Mouse (Mus musculus) stomach, embryonic 15.5 days (tissue): ENCODE measurements around the gene Plk4. TPM values are rescaled to one million over a fixed set of nuclear protein-coding genes. Genes with fewer than 3 reads are reported as not detected.
"Not testable (repeated sequence)": the region's sequence is repeated elsewhere in the genome, so short reads cannot be mapped to it uniquely, and the experiment has no call there.

Source experiments
- ATAC-seq: fragments of 200-750 bp; cut with Nextera tagmentation; 2 replicates; pipeline ENCODE4 v1.8.0; 2017; ENCODE audit warnings: low read depth, moderate number of reproducible peaks, moderate TSS enrichment; ENCODE audit not compliant: insufficient read depth, low FRiP score
- H3K27ac ChIP-seq: fragments of 300-500 bp; sonication (generic); 2 replicates; pipeline ENCODE4 v1.5.1; 2015; ENCODE audit warnings: mild to moderate bottlenecking, inconsistent platforms
- H3K27me3 ChIP-seq: fragments of 300-500 bp; sonication (generic); replicated peaks from 2 replicates; pipeline ENCODE4 v1.6.1; 2015; ENCODE audit warnings: inconsistent platforms
- H3K36me3 ChIP-seq: fragments of 300-500 bp; sonication (generic); 2 replicates; pipeline ENCODE4 v1.6.1; 2015; ENCODE audit warnings: inconsistent platforms
- H3K4me1 ChIP-seq: fragments of 300-500 bp; sonication (generic); 2 replicates; pipeline ENCODE4 v1.6.1; 2015; ENCODE audit warnings: inconsistent platforms
- H3K4me2 ChIP-seq: fragments of 300-500 bp; sonication (generic); 2 replicates; pipeline ENCODE4 v1.6.1; 2015; ENCODE audit warnings: mild to moderate bottlenecking, inconsistent platforms
- H3K4me3 ChIP-seq: fragments of 300-500 bp; sonication (generic); replicated peaks from 2 replicates; pipeline ENCODE4 v1.5.1; 2015; ENCODE audit warnings: inconsistent platforms
- H3K9ac ChIP-seq: fragments of 300-500 bp; sonication (generic); 2 replicates; pipeline ENCODE4 v1.6.1; 2015; ENCODE audit warnings: inconsistent platforms
- H3K9me3 ChIP-seq: fragments of 300-500 bp; sonication (generic); 2 replicates; pipeline ENCODE4 v1.6.1; 2016; ENCODE audit warnings: inconsistent platforms
- WGBS: fragments of 180-500 bp; shearing (Covaris S2); methylation state at CpG from one replicate; pipeline ENCODE4 v1.1.7; 2015; 5-methylcytosine and 5-hydroxymethylcytosine counted together
- polyA plus RNA-seq: library from polyadenylated mRNA; unstranded; fragments of >200 nt; fragmentation: Nextera tagmentation; extraction: Ambion mirVana; gene quantifications from 2 replicates; pipeline ENCODE4 v1.2.1, GENCODE M21; 2015

Plk4 gene
- 45.9 and 47.8 TPM in 2 replicates for polyA plus RNA-seq

DNA sequence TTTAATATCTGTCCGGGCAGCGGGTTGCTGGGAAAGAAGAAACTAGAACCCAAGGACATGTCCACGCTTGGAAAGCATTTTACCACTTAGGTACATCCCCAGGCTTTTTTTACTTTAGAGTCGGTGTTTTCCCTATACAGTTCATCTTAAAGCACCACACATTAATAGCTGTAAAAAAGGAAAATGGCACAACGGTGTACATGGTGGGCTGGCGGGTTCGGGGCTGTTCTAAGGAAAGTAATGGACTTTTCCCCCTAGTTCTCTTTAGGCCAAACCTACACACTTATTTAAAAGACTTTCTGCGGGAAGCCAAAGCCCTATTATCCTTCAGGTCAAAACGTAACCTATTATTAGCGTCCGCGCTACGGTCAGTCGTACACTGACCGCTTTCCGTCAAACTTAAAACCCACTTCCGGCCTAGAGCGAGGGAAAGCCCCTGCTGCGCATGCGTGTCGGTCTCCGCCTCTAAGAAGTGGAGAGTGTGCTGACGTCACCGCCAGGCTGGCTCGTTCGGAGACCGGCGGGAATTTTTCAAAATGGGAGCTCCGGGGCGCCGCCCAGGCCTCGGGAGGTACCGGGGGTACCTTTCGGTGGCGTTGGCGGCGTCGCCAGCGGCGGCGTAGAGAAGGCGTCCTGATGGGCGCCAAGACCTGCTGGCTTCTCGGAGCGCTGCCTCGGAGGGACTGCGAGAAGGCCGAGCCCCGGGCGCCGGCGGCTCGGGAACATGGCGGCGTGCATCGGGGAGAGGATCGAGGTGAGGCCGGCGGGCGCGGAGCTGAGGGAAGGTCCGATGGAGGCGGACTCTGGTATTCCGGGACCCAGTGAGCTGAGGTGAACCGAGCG is at the start of gene Plk4:
Gene Plk4, plus strand, starts transcription at position 490 of the 843 bp plus-strand sequence.
- Histone ChIP-seq H3K9me3 (no peaks in the 10 kb centered on the region), H3K4me3 (peak within 1 kb of the TSS; percentile 99), H3K27ac (peak within 1 kb of the TSS; percentile 74), H3K9ac (peak within 1 kb of the TSS; percentile 84), H3K27me3 (no peaks in the 10 kb centered on the region), H3K4me2 (peak within 1 kb of the TSS; percentile 86), H3K36me3 (no peaks in the 10 kb centered on the region), H3K4me1 (no peaks in the 10 kb centered on the region)
- ATAC-seq = peak; percentile 97
- WGBS = 2% methylated on average over 66 of the region's 66 CpGs

DNA sequence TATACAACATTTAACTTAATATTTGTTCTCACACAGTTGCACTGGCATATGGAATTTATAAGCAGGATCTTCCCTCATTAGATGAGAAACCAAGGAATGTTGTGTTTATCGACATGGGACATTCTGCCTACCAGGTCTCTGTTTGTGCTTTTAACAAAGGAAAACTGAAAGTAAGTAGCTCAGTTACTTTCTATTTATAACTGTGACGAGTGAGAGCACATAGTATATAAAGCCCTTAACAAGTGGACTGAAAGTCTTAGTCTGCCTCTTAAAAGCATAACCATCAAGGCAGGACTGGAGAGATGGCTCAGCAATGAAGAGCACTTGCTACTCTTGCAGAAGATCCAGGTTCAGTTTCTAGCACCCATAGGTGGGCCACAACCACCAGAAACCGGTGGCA is 39.1 kb upstream of the Plk4 start:
- ATAC-seq = no peak
- H3K36me3 ChIP-seq = no peaks in the 10 kb centered on the region
- H3K9me3 ChIP-seq = no peaks in the 10 kb centered on the region
- H3K4me3 ChIP-seq = no peak overlapping the region
- H3K4me1 ChIP-seq = no peaks in the 10 kb centered on the region
- H3K27ac ChIP-seq = no peak overlapping the region
- no peak overlapping the region for H3K4me2 ChIP-seq
- no peak overlapping the region for H3K9ac ChIP-seq
- no peaks in the 10 kb centered on the region for H3K27me3 ChIP-seq
- WGBS = 86% methylated on average over 3 of the region's 3 CpGs

DNA sequence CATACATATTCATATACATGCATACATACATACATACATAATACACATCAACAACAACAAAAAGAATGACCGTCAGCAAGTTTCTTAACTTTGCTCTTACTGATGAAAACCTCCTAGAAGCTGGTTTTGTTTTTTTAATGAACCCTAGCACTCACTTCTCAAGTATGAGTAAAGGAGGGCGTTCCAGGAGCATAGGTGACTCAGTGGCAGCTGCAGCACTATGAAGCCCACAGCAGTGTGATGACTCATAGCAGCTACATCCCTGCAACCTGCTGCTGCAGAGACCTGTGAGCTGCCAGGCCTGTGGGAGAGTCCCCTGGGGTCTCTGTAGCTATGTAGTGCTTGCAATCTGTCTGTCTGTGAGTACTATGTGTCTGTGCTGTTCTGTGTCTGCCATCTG is 38.5 kb upstream of the Plk4 start:
- 87% methylated on average over 2 of the region's 2 CpGs for WGBS
- no peak for ATAC-seq
- Histone ChIP-seq H3K27me3 (no peaks in the 10 kb centered on the region), H3K4me3 (no peak overlapping the region), H3K27ac (no peak overlapping the region), H3K4me2 (no peak overlapping the region), H3K36me3 (no peaks in the 10 kb centered on the region), H3K9ac (no peak overlapping the region), H3K4me1 (no peaks in the 10 kb centered on the region), H3K9me3 (no peaks in the 10 kb centered on the region)

DNA sequence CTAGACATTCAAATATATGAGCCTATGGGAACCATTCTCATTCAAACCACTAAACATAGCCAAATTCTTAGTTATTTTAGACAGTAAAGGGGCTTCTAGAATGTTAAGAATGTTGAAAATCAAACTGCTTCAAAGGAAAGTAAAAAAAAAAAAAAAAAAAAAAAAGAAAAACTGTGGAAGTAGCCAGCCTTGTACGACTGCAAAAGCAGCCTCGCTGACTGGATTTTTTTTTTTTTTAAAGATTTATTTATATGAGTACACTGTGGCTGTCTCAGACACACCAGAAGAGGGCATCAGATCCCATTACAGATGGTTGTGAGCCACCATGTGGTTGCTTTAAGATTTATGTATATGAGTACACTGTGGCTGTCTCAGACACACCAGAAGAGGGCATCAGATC is 6.0 kb upstream of the Plk4 start:
- Histone ChIP-seq H3K27me3 (no peaks in the 10 kb centered on the region), H3K4me2 (no peak overlapping the region), H3K9me3 (no peaks in the 10 kb centered on the region), H3K27ac (no peak overlapping the region), H3K4me1 (no peaks in the 10 kb centered on the region), H3K36me3 (no peaks in the 10 kb centered on the region), H3K9ac (no peak overlapping the region), H3K4me3 (no peak overlapping the region)
- 82% methylated on average over 2 of the region's 2 CpGs for WGBS
- no peak for ATAC-seq

DNA sequence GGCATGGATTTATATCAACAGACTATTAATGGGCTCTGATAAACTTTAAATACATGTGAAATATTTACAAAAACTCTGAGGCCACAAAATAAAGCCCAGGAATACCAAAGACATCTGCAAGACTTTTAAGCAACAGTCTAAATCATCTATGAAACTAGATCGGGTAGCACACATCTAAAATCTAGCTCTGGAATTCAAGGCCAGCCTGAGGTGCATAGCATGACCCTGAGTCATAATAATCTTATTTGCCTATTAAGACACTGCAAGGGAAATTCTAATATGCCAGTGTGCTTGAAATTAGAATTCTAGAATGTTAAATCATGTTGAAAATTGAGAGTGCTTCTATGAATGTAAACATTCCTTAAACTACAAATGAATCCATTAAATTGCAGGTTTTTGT is 1.8 kb upstream of the Plk4 start:
- H3K4me3 ChIP-seq = no peak overlapping the region
- H3K27ac ChIP-seq = no peak overlapping the region
- H3K4me1 ChIP-seq = no peaks in the 10 kb centered on the region
- H3K4me2 ChIP-seq = no peak overlapping the region
- no peaks in the 10 kb centered on the region for H3K9me3 ChIP-seq
- H3K36me3 ChIP-seq = no peaks in the 10 kb centered on the region
- no peak for ATAC-seq
- no peak overlapping the region for H3K9ac ChIP-seq
- no peaks in the 10 kb centered on the region for H3K27me3 ChIP-seq
- 62% methylated on average over 1 of the region's 1 CpGs for WGBS

DNA sequence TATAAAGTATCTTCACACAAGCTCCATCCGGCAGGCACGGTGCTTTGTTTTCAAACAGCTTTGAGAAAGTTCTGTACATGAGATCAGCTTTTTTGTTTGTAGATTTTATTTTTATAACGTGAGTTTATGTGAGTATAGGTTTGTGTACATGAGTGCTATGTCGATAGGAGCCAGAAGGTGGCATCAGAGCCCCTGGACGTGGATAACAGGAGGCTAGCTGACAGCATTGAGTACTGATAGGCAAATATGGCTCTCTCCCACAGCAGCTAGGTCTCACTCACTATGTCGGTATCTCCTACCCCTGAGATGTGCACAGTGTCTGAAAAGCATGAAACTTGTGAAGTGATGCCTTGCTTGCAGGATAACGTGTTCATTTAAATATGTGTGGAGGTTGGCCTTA is 1.3 kb upstream of the Plk4 start:
- WGBS = 38% methylated on average over 7 of the region's 7 CpGs
- no peaks in the 10 kb centered on the region for H3K4me1 ChIP-seq
- no peaks in the 10 kb centered on the region for H3K36me3 ChIP-seq
- no peak for ATAC-seq
- H3K4me3 ChIP-seq = no peak overlapping the region
- H3K9me3 ChIP-seq = no peaks in the 10 kb centered on the region
- H3K27me3 ChIP-seq = no peaks in the 10 kb centered on the region
- H3K9ac ChIP-seq = no peak overlapping the region
- no peak overlapping the region for H3K27ac ChIP-seq
- no peak overlapping the region for H3K4me2 ChIP-seq

DNA sequence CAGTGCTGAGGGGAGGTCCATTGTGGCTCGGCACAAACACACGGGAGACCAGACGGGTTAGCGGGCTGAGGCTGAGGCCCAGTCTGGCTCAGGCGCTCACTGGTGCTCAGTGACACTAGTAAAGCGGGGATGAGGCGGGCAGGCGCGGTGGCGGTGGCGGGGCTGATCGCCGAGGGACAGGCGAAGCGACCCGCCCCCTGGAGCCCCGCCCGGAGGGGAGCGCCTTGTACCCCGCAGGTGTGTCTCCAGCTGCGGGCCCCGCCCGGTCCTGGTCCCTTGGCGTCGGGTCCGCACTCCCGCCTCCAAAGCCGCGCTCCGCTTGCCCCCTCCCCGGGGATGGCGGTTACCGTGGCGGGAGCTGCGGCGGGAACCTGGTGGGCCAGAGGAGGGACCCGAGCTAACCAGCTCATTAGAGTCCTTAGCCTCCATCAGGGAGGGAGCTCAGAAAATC is 579 bp downstream of the Plk4 start:
- peak overlapping the region; percentile 86 for H3K4me2 ChIP-seq
- WGBS = under 1% methylated on average over 30 of the region's 37 CpGs
- no peaks in the 10 kb centered on the region for H3K9me3 ChIP-seq
- H3K27ac ChIP-seq = peak overlapping the region; percentile 74
- H3K36me3 ChIP-seq = 0 out of 2 replicates have a peak, but pooled peaks cover 6% of the 10 kb centered on the region
- peak overlapping the region; percentile 99 for H3K4me3 ChIP-seq
- H3K9ac ChIP-seq = peak overlapping the region; percentile 84
- peak; percentile 83 for ATAC-seq
- H3K27me3 ChIP-seq = no peaks in the 10 kb centered on the region
- H3K4me1 ChIP-seq = no peaks in the 10 kb centered on the region

DNA sequence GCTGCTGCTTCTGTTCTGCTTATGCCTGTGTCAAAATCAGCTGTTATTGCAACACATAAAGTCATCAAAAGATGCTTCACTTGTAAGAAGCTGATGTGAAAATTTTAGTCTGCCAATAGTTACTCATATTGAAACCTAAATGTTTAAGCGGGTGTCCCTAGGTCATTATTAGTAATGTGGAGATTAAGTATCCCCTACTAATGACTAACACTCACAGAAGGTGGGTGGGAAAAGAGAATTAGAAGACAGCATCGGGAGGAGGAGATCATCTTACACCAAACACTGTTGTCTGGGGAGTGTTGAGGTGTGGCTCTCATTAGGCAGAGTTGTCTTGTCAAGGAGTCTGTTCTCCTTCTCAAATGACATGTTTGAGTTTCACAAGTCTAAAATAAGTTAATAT is 7.1 kb downstream of the Plk4 start:
- Histone ChIP-seq H3K4me1 (no peaks in the 10 kb centered on the region), H3K9ac (no peak overlapping the region), H3K27me3 (no peaks in the 10 kb centered on the region), H3K4me3 (no peak overlapping the region), H3K27ac (no peak overlapping the region), H3K36me3 (peaks cover 28% of the 10 kb centered on the region), H3K9me3 (no peaks in the 10 kb centered on the region), H3K4me2 (no peak overlapping the region)
- no peak for ATAC-seq
- WGBS = 66% methylated on average over 2 of the region's 2 CpGs

DNA sequence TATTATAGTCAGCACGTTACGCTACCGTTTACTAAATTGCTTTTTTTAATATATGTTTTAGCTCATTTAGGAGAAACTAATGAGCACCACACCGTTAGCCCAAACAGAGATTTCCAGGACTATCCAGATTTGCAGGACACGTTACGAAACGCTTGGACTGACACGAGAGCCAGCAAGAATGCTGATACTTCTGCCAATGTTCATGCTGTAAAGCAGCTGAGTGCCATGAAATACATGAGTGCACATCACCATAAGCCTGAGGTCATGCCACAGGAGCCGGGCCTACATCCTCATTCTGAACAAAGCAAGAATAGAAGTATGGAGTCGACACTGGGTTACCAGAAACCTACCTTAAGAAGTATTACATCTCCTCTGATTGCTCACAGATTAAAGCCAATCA is 8.9 kb downstream of the Plk4 start:
- Histone ChIP-seq H3K9me3 (no peaks in the 10 kb centered on the region), H3K27ac (no peak overlapping the region), H3K36me3 (peaks cover 37% of the 10 kb centered on the region), H3K4me2 (no peak overlapping the region), H3K27me3 (no peaks in the 10 kb centered on the region), H3K4me3 (no peak overlapping the region), H3K4me1 (no peaks in the 10 kb centered on the region), H3K9ac (no peak overlapping the region)
- ATAC-seq = no peak
- 94% methylated on average over 10 of the region's 10 CpGs for WGBS

DNA sequence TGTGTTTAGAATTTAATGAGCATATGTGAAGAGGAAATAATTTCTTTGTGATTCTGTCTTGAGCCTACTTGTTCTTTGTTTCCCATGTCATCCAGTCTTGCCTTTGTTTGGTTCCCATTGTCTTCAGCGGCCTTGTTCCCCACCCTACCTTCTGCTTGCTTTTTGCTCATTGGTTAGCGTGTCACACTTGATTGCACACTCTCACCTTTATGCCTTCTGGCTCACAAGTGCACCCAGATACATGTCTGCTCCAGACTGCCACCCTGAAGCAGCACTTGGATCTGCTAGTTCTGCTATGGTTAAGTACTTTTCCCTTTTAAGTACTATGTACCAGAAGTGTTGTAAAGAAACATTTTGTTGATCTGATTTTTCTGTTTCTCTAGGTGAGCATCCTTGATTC is 10.1 kb downstream of the Plk4 start:
- no peaks in the 10 kb centered on the region for H3K4me1 ChIP-seq
- peaks cover 43% of the 10 kb centered on the region for H3K36me3 ChIP-seq
- no peak overlapping the region for H3K4me3 ChIP-seq
- no peaks in the 10 kb centered on the region for H3K27me3 ChIP-seq
- no peaks in the 10 kb centered on the region for H3K9me3 ChIP-seq
- no peak for ATAC-seq
- no peak overlapping the region for H3K4me2 ChIP-seq
- no peak overlapping the region for H3K9ac ChIP-seq
- no peak overlapping the region for H3K27ac ChIP-seq
- 76% methylated on average over 2 of the region's 2 CpGs for WGBS

DNA sequence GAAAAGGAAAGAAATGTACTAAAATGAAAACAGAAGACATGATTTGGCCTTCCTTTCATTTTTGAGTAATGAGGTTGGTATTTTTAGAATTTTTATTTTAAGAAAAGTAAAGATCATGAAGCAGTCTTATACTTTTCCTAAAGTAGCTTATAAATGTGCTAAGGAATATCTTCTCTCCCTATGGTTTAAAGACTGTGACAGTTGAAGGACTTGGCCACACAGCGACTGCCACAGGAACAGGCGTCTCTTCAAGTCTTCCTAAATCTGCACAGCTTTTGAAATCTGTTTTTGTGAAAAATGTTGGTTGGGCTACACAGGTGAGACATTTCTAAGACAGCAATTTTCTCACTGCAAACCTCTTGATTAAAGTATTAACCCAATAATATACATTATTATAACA is 13.5 kb downstream of the Plk4 start:
- Histone ChIP-seq H3K36me3 (peaks cover 46% of the 10 kb centered on the region), H3K27ac (no peak overlapping the region), H3K4me3 (no peak overlapping the region), H3K9me3 (no peaks in the 10 kb centered on the region), H3K27me3 (no peaks in the 10 kb centered on the region), H3K4me2 (no peak overlapping the region), H3K4me1 (no peaks in the 10 kb centered on the region), H3K9ac (no peak overlapping the region)
- WGBS = 94% methylated on average over 2 of the region's 2 CpGs
- ATAC-seq = no peak

DNA sequence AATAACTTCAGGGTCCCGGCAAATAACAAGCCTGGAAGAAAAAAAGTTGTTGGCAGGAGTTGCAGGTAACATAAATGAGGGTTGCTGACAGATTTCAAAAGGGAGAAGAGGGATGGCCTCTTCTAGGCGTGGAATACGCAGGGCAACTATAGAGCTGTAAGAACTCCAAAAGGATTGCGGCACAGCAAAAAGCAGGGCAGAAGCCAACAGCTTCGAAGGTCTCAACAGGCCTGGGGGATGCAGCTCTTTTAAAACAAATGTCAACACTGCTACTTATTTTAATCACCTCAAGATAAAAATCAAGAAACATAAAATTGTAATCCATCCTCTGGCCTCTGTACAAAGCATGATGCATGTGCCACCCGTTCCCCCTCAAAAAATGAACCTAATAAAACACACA is 45.7 kb downstream of the Plk4 start:
- not testable (repeated sequence) for H3K36me3 ChIP-seq, H3K4me1 ChIP-seq, H3K27me3 ChIP-seq, H3K27ac ChIP-seq, ATAC-seq, H3K9me3 ChIP-seq, H3K9ac ChIP-seq, H3K4me3 ChIP-seq
- 74% methylated on average over 5 of the region's 6 CpGs for WGBS
- peak overlapping the region; percentile 53 for H3K4me2 ChIP-seq
